Mouse (Mus musculus): ENCODE measurements at regions not wholly inside any gene's neighbourhood (a gene's known extent, or its start where the extent isn't known, plus 50 kb on each side); places are given as distances from the start of the nearest gene placed in this dataset.

GRCm38 (mm10) chr13:6255728-6256496 lies 292.0 kb upstream of the Pitrm1 start:
- no peak for DNase-seq (ENCODE audit: low spot score)

- peak; percentile 64 for DNase-seq (ENCODE audit: low spot score)
Measured at GRCm38 (mm10) chr13:6258456-6258855, 289.5 kb upstream of the Pitrm1 start.

- DNase-seq (ENCODE audit: low spot score) = no peak
Measured at GRCm38 (mm10) chr13:6260321-6260865, 287.6 kb upstream of the Pitrm1 start.

DNA sequence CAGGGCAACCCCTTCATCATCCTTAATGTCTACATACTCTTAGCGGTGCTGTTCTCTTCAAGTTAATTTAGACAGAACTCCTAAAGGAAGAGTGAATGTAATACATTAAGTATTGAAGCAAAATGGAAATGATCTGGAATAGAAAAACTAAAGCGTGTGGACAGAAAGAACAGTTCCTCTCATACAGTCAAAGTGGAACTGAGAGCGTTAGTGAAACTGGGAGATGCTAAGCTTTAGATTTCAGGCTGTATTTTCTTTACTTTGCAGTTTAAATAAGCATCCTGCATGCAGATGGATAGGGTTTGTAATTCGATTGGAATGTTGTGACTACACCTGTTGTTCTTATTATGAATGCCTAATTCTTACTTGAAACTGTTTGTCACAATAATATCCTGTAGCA lies 286.5 kb upstream of the Pitrm1 start:
- no peak for DNase-seq (ENCODE audit: low spot score)

GRCm38 (mm10) chr13:6270546-6270945 lies 277.4 kb upstream of the Pitrm1 start:
- no peak for DNase-seq (ENCODE audit: low spot score)

DNA sequence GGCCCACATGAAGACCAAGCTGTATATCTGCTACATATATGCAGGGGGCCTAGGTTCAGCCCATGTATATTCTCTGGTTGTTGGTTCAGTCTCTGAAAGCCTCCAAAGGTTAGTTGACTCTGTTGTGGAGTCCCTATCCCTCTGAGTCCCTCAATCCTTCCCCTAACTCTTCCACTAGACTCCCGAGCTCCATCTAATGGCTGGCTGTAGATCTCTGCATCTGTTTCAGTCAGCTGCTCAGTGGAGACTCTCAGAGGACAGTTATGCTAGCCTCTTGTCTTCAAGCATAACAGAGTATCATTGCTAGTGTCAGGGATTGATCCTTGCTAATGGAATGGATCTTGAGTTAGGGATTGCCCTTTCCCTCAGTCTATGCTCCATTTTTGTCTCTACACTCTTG lies 275.0 kb upstream of the Pitrm1 start:
- peak; percentile 43 for DNase-seq (ENCODE audit: low spot score)

- DNase-seq (ENCODE audit: low spot score) = no peak
Measured at GRCm38 (mm10) chr13:6280073-6280472, 267.9 kb upstream of the Pitrm1 start.

GRCm38 (mm10) chr13:6288109-6288508 lies 259.8 kb upstream of the Pitrm1 start:
- no peak for DNase-seq (ENCODE audit: low spot score)

GRCm38 (mm10) chr13:6292098-6292497 lies 255.9 kb upstream of the Pitrm1 start:
- DNase-seq (ENCODE audit: low spot score) = no peak

- DNase-seq (ENCODE audit: low spot score) = no peak
Measured at GRCm38 (mm10) chr13:6305718-6306117, 242.2 kb upstream of the Pitrm1 start.

DNA sequence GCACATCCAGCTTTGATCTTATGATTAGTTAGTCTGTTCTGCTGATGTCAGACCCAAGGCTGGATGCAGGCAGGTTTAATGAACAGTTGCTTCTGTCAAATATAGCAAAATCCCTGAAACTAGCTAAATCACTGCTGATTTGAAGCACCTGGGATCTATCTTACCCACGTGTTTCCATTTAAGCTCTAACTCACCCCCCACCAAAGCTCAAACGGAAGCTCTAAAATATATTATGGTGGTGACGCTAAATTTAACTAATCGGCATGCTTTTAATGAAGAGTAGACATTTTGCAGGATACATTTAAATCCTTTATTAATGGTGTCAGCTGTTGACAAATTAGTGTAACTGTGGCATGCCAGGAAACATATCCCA lies 241.3 kb upstream of the Pitrm1 start:
- no peak for DNase-seq (ENCODE audit: low spot score)

DNA sequence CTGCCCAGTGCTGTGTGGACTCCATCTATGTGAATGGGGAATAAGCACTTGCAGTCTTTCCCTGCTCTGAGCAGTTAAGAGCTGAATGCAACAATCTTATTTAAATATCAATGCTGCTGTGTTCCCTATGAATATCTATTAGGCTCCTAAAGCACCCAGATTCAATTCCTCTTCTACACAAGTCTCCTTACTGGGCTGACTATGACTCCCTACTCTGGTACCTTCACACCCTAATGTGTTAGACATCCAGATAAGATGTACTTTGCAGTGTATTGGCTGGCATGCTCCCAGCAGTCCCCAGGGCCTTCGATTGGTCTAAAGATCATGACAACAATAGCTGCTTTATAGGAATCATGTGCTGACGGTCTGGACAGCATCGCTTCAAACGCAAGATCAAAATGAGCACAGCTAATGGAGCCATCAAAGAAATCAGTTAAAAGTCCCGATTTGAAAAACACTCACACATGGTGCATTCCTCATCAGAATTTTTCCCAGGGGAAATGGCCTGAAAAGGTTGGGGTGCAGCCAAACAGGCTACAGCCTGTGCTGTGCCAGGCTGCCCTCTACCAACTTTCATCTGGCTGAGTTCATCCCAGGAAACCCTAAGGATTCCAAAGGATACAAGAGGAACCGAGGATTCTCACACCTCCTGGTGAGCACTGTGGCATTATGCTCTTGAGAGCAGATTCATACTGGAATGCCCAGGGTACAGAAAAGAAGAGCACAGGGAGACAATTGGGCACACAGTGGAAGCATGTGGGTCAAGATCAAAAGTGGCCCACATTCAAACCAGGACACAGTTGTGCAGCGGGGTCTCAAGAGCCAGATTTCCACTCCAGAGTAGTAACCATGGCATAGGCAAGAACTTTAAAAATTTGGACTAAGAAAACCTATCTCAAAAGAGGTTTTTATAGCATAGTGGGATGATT lies 240.7 kb upstream of the Pitrm1 start:
- peak; percentile 10 for DNase-seq (ENCODE audit: low spot score)

DNA sequence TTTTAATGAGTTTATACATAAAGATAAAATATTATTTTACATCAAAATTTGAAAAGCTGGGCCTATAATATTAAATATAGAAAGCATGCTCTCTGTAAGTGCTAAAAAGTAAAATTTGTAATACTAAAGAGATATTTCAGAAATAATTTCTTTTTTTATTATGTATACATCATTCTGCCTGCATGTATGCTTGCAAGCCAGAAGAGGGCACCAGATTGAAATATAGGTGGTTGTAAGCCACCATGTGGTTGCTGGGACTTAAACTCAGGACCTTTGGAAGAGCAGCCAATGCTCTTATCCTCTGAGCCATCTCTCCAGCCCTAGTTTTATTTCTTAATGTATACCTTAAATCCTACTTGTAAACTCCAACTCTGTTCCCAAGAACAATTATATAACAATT lies 231.7 kb upstream of the Pitrm1 start:
- DNase-seq (ENCODE audit: low spot score) = no peak

DNA sequence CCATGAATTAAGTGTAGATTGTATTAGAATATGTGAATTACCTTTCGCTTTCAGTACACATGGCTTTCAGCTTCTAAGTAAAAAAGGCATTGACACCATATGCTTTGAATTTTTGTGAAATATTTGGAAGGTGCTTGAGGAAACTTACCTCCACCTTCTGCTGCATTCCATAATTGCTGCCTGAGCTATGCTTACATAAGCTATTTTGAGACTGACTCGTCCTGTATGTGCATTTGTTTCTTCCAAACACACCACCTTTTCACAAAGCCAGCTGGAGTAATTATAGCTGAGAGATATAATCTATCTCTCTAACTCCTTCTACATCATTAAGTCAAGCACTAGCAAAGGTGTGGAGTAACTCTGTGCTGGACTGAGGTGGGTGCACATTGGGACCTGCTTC lies 224.0 kb upstream of the Pitrm1 start:
- DNase-seq (ENCODE audit: low spot score) = no peak

DNA sequence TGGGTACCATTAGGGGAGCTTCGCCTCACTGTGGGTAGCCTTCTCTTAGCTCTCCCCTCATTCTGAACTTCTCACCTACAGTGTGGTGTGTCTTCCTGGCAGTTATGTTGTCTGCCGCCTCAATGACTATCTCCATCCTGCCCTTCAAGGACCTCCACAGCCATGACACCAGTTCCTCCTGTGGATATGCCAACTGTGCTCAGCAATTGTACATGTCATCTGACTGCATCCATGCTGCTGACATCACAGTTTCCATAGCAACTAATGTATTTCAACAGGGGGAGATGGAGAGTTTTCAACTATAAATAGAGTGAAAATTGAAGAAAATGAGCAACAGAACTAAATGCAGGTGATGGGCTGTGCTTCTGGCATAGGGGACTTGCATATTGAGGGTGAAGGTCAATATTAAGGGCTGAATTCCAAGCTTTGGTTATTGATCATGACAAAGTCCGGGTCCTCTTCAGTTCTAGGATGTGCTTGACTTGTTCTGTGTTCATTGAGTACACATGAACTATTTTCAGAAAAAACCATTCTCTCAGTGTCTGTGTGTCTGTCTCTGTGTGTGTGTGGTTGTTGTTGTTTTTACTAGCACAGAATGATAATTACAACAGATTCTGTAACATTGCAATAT lies 217.5 kb upstream of the Pitrm1 start:
- no peak for DNase-seq (ENCODE audit: low spot score)

DNA sequence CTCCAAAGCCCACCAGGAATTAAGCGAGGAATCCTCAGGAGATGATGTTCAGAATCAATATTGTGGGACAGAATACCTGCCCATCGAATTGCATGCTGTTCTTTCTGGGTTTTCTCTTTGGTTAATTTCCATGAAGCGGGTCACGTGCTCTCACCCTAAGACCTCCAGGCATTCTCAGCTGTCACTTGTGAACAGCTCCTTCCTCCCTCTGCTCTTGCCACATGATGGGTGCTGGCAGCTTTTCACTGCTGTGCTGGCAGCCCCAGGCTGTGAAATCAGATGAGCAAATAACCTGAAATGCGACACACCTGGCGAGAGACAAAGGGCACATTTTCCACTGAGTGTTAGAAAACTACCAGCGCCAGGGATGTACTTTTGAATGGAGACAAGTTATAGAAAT lies 207.8 kb upstream of the Pitrm1 start:
- no peak for DNase-seq (ENCODE audit: low spot score)

DNA sequence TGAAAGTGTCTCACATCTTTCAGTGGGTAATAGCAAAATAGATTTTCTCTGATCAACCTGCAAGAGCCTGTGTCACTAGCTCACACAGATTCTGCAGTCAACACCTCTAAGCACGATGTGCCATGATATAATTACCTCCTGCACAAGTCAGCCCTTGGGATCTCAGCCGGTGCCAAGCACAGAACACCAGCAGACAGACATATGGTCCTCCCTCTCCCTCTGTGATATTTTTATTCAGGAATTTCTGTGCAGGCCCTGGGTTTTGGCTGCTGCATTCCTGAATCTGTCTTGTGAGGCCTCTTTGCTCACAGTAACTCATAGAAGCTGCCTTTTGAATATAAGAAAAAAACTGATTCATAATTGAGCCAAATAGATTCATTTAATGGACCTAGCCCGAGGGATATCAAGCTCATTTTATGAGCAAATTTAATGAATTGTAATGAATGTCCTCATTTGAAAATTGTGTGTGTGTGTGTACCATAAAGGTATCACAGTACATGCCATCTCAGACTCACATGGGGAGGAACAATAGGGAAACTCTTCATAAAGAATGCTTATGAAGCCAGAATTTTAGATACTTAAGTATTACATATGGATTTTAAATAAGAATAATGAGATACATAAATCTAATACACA lies 206.7 kb upstream of the Pitrm1 start:
- DNase-seq (ENCODE audit: low spot score) = no peak

- DNase-seq (ENCODE audit: low spot score) = peak; percentile 56
Measured at GRCm38 (mm10) chr13:6365169-6365568, 182.8 kb upstream of the Pitrm1 start.

DNA sequence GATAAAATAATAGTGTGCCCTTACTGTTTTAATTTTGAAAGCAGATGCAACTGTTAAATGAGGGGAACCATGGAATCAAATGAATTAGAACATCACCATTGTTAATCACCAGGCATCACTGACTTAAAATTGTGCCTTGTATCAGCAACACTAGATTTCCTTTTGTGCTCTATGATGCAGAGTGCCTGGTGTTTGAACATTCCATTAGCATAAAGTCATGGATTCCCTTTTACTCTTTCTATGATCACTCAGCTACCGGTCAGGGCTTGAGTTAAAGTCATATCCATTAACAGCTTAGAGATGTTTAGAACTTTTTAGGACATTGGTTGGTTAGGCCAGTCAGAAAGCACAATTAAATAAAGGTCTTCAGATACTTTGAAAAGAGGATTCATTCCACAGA lies 180.3 kb upstream of the Pitrm1 start:
- DNase-seq (ENCODE audit: low spot score) = no peak

DNA sequence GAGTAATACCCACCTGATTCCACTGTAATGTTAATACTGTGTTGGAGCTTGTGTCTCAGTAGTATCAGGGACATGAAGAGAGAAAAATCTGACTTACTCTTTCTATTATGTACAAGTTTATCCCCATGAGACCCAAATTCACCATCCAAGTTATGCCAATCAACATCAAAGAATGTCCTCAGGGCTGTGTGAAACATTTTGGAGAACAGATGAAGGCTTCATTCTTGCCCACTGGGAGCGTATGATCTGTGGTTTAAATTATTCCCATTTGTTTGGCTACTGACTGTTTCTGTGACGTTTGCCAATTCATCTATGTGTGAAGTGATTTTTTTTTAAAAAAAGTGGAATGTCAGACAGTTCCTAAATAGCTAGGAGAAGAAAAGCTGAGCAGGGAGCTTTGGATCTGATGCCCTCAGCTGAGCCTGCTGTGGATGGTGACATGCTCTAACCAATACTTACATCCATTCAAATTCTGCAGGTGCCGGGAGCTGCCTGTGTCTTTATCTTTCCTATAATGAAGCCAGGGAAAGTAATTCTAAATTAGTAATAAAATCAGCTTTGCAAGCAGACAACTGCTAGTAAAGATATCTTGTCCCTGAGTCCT lies 173.3 kb upstream of the Pitrm1 start:
- DNase-seq (ENCODE audit: low spot score) = no peak

- no peak for DNase-seq (ENCODE audit: low spot score)
Measured at GRCm38 (mm10) chr13:6377919-6378318, 170.0 kb upstream of the Pitrm1 start.

Data from adipocyte (in vitro differentiated cells).